Mouse (Mus musculus) ES-E14 (cell line): ENCODE measurements around the gene Cnga3. TPM values are rescaled to one million over a fixed set of nuclear protein-coding genes. Genes with fewer than 3 reads are reported as not detected.

Experiments
- DNase-seq: peaks from one replicate; pipeline ENCODE4 v3.0.0-alpha.2; 2013; ENCODE audit warnings: low read depth, low spot score
- H3K27ac ChIP-seq: 2 replicates; pipeline ENCODE4 v1.5.1; 2012; ENCODE audit warnings: low read depth, mild to moderate bottlenecking, low read length, moderate library complexity, mixed read lengths; ENCODE audit not compliant: poor library complexity, insufficient read depth, severe bottlenecking
- H3K36me3 ChIP-seq: 2 replicates; pipeline ENCODE4 v1.6.1; 2012; ENCODE audit warnings: mild to moderate bottlenecking, low read length, moderate library complexity, mixed read lengths; ENCODE audit not compliant: control insufficient read depth, poor library complexity, insufficient read depth, severe bottlenecking
- H3K4me1 ChIP-seq, 2 experiments: fragments of 150-350 bp in 1 of 2; sonication (generic) in 1 of 2; 2 replicates each; pipeline ENCODE4 v1.6.1; 2012; ENCODE audit warnings: low read length in 2 of 2, mild to moderate bottlenecking in 1 of 2, mixed read lengths in 1 of 2; ENCODE audit not compliant: control insufficient read depth in 2 of 2, insufficient read depth in 2 of 2, poor library complexity in 1 of 2
- H3K4me3 ChIP-seq, 2 experiments: fragments of 150-350 bp in 1 of 2; sonication (generic) in 1 of 2; 2 replicates each; pipeline ENCODE4 v1.5.1; 2012; ENCODE audit warnings: low read length in 2 of 2, low read depth in 1 of 2, mild to moderate bottlenecking in 1 of 2, mixed read lengths in 1 of 2; ENCODE audit not compliant: insufficient read depth in 1 of 2, poor library complexity in 1 of 2, severe bottlenecking in 1 of 2
- H3K9ac ChIP-seq: 2 replicates; pipeline ENCODE4 v1.6.1; 2012; ENCODE audit warnings: low read depth, mild to moderate bottlenecking, low read length, mixed read lengths; ENCODE audit not compliant: poor library complexity, insufficient read depth, severe bottlenecking
- H3K9me3 ChIP-seq: fragments of 150-350 bp; sonication (generic); 2 replicates; pipeline ENCODE4 v1.6.1; 2012; ENCODE audit warnings: low read depth, mild to moderate bottlenecking, low read length; ENCODE audit not compliant: control insufficient read depth, insufficient read depth
- CHD2 ChIP-seq: IDR thresholded peaks from 2 replicates; pipeline ENCODE4 v1.6.1; 2014; ENCODE audit warnings: mild to moderate bottlenecking, low read depth, low read length, inconsistent platforms
- HCFC1 ChIP-seq: IDR thresholded peaks from 2 replicates; pipeline ENCODE4 v1.6.1; 2012; ENCODE audit warnings: low read length, inconsistent platforms, borderline replicate concordance; ENCODE audit not compliant: insufficient read depth
- MAFK ChIP-seq: IDR thresholded peaks from 2 replicates; pipeline ENCODE4 v1.6.1; 2014; ENCODE audit warnings: mild to moderate bottlenecking, low read depth, low read length, inconsistent platforms; ENCODE audit not compliant: insufficient read depth
- ZC3H11A ChIP-seq: IDR thresholded peaks from 2 replicates; pipeline ENCODE4 v1.6.1; 2012; ENCODE audit warnings: low read depth, mild to moderate bottlenecking, inconsistent platforms, low read length, borderline replicate concordance
- ZNF384 ChIP-seq: IDR thresholded peaks from 2 replicates; pipeline ENCODE4 v1.6.1; 2012; ENCODE audit warnings: low read depth, low read length, inconsistent platforms
- in situ Hi-C, 2 experiments: fragments of 600-800 bp; cut with MboI; formaldehyde crosslinking; loops; one replicate each; pipeline ENCODE4 v1.15.1; 2025; ENCODE audit warnings: low sequenced_read_pairs in 2 of 2, inconsistent platforms in 1 of 2; ENCODE audit not compliant: unreplicated experiment in 2 of 2
- total RNA-seq: library from RNA; depleted of rRNA; stranded (reverse); fragments of 300-350 nt; gene quantifications from 2 replicates; pipeline ENCODE4 v1.2.3, GENCODE M21; 2012; rRNA removed

The Cnga3 gene
- total RNA-seq, result 4.5 and 10.9 TPM in 2 replicates

GRCm38 (mm10) chr1:37214144-37214543, at the start of gene Cnga3:
Gene Cnga3, plus strand, starts transcription at chr1:37214434.
- in situ Hi-C loops, result no loop called here
- peaks cover 9% of the 10 kb centered on the region; the same call in 1 of the 2 replicates for H3K9me3 ChIP-seq
- no peak within 1 kb of the TSS for H3K27ac ChIP-seq
- no peak within 1 kb of the TSS for H3K9ac ChIP-seq
- no peak for TF ChIP-seq MAFK
- no peak for TF ChIP-seq ZNF384
- no peak for TF ChIP-seq ZC3H11A
- no peak for TF ChIP-seq HCFC1
- no peak for TF ChIP-seq CHD2
- peaks cover 0 to 9% of the 10 kb centered on the region in 2 experiments; a peak in 2 of 4 replicates for H3K4me1 ChIP-seq
- H3K4me3 ChIP-seq, result no peak within 1 kb of the TSS
- no peak for DNase-seq
- no peaks in the 10 kb centered on the region for H3K36me3 ChIP-seq

- H3K4me3 ChIP-seq, result no peak overlapping the region
- DNase-seq, result no peak
- no peaks in the 10 kb centered on the region for H3K9me3 ChIP-seq
- no peaks in the 10 kb centered on the region for H3K36me3 ChIP-seq
- no peak overlapping the region for H3K27ac ChIP-seq
- TF ChIP-seq ZNF384, result no peak
- TF ChIP-seq HCFC1, result no peak
- no peak for TF ChIP-seq MAFK
- no peak for TF ChIP-seq ZC3H11A
- no peak for TF ChIP-seq CHD2
- in situ Hi-C loops, result no loop called here
- H3K4me1 ChIP-seq, result no peaks in the 10 kb centered on the region
- H3K9ac ChIP-seq, result no peak overlapping the region
These were observed 48.2 kb upstream of the Cnga3 start for GRCm38 (mm10) chr1:37166066-37166465.

GRCm38 (mm10) chr1:37167918-37168317, 46.3 kb upstream of the Cnga3 start:
- H3K4me1 ChIP-seq, result no peaks in the 10 kb centered on the region
- no peak overlapping the region for H3K9ac ChIP-seq
- no peak overlapping the region for H3K27ac ChIP-seq
- TF ChIP-seq ZC3H11A, result no peak
- no peak for TF ChIP-seq CHD2
- DNase-seq, result no peak
- H3K9me3 ChIP-seq, result no peaks in the 10 kb centered on the region
- H3K36me3 ChIP-seq, result no peaks in the 10 kb centered on the region
- H3K4me3 ChIP-seq, result no peak overlapping the region
- in situ Hi-C loops, result no loop called here

- in situ Hi-C loops, result no loop called here
- Histone ChIP-seq H3K9me3 (no peaks in the 10 kb centered on the region), H3K4me1 (no peaks in the 10 kb centered on the region), H3K27ac (no peak overlapping the region), H3K36me3 (no peaks in the 10 kb centered on the region), H3K4me3 (no peak overlapping the region), H3K9ac (no peak overlapping the region)
- no peak for DNase-seq
- TF ChIP-seq HCFC1, result no peak
- TF ChIP-seq ZNF384, result no peak
- TF ChIP-seq ZC3H11A, result no peak
- no peak for TF ChIP-seq CHD2
- no peak for TF ChIP-seq MAFK
These were observed 36.4 kb upstream of the Cnga3 start for GRCm38 (mm10) chr1:37177874-37178273.

GRCm38 (mm10) chr1:37179852-37180251, 34.4 kb upstream of the Cnga3 start:
- no peaks in the 10 kb centered on the region for H3K36me3 ChIP-seq
- no peaks in the 10 kb centered on the region for H3K4me1 ChIP-seq
- in situ Hi-C loops, result no loop called here
- H3K9me3 ChIP-seq, result no peaks in the 10 kb centered on the region
- H3K27ac ChIP-seq, result no peak overlapping the region
- DNase-seq, result no peak
- no peak for TF ChIP-seq HCFC1
- TF ChIP-seq ZC3H11A, result no peak
- no peak for TF ChIP-seq ZNF384
- TF ChIP-seq MAFK, result no peak
- TF ChIP-seq CHD2, result no peak
- no peak overlapping the region for H3K4me3 ChIP-seq
- H3K9ac ChIP-seq, result no peak overlapping the region
